Mouse (Mus musculus) kidney, postnatal 4 days (tissue): ENCODE data around the gene Wnk4.

ENCODE experiments used
- DNase-seq, 2 experiments: peaks; one replicate each; pipeline ENCODE4 v3.0.0; 2021; ENCODE audit warnings: mixed read lengths in 2 of 2

Gene Wnk4

GRCm38 (mm10) chr11:101245071-101245470, 15.3 kb upstream of the Wnk4 start:
- peak; percentile 56 to 69 for DNase-seq

- DNase-seq = peak; percentile 80 to 87
Measured at GRCm38 (mm10) chr11:101245855-101246701, 14.3 kb upstream of the Wnk4 start, which contains the start of gene Ramp2. TSS of gene Ramp2 (plus strand) at chr11:101246028.

- no peak for DNase-seq
Measured at GRCm38 (mm10) chr11:101246702-101247012, 13.7 kb upstream of the Wnk4 start.

GRCm38 (mm10) chr11:101247521-101248030, 12.8 kb upstream of the Wnk4 start:
- peak in 1 of 2 experiments; percentile 26 for DNase-seq

- peak; percentile 82 to 86 for DNase-seq
Measured at GRCm38 (mm10) chr11:101248258-101248994, 11.9 kb upstream of the Wnk4 start.

GRCm38 (mm10) chr11:101251031-101251430, 9.3 kb upstream of the Wnk4 start:
- peak in 1 of 2 experiments; percentile 28 for DNase-seq

GRCm38 (mm10) chr11:101252941-101253340, 7.4 kb upstream of the Wnk4 start:
- peak in 1 of 2 experiments; percentile 25 for DNase-seq

GRCm38 (mm10) chr11:101253613-101254389, 6.6 kb upstream of the Wnk4 start, which contains the start of gene Vps25:
TSS of gene Vps25 (plus strand) at chr11:101253707.
- peak; percentile 89 to 92 for DNase-seq

GRCm38 (mm10) chr11:101255826-101256775, 4.3 kb upstream of the Wnk4 start:
- DNase-seq = no peak

- DNase-seq = peak; percentile 73 to 83
Measured at GRCm38 (mm10) chr11:101259261-101259712, 1.1 kb upstream of the Wnk4 start.

GRCm38 (mm10) chr11:101260826-101261380, 536 bp downstream of the Wnk4 start:
- no peak for DNase-seq

GRCm38 (mm10) chr11:101262272-101262967, 2.1 kb downstream of the Wnk4 start:
- peak in 1 of 2 experiments; percentile 63 for DNase-seq

GRCm38 (mm10) chr11:101263138-101263988, 3.0 kb downstream of the Wnk4 start:
- DNase-seq = no peak

- no peak for DNase-seq
Measured at GRCm38 (mm10) chr11:101263989-101264280, 3.6 kb downstream of the Wnk4 start.

- peak in 1 of 2 experiments; percentile 36 for DNase-seq
Measured at GRCm38 (mm10) chr11:101264954-101265471, 4.6 kb downstream of the Wnk4 start.

- no peak for DNase-seq
Measured at GRCm38 (mm10) chr11:101265906-101266305, 5.5 kb downstream of the Wnk4 start.

GRCm38 (mm10) chr11:101269577-101270116, 9.3 kb downstream of the Wnk4 start:
- DNase-seq = peak; percentile 59 to 68

- DNase-seq = no peak
Measured at GRCm38 (mm10) chr11:101272446-101272845, 12.1 kb downstream of the Wnk4 start.

- no peak for DNase-seq
Measured at GRCm38 (mm10) chr11:101275309-101275708, 14.9 kb downstream of the Wnk4 start.
